Mouse (Mus musculus) MEL (cell line): ENCODE results near the gene Nfx1. TPM values are rescaled to one million over a fixed set of nuclear protein-coding genes. Genes with fewer than 3 reads are reported as not detected.

Experiments used
- DNase-seq: peaks from one replicate; pipeline ENCODE4 v3.0.0; 2011; ENCODE audit warnings: low read depth, low spot score
- H3K27ac ChIP-seq: 2 replicates; pipeline ENCODE4 v1.5.1; 2012; ENCODE audit warnings: low read depth, mild to moderate bottlenecking, control low read depth, low read length, moderate library complexity; ENCODE audit not compliant: control insufficient read depth
- H3K27me3 ChIP-seq, 2 experiments: fragments of 150-350 bp in 1 of 2; sonication (generic) in 1 of 2; 2 replicates each; pipeline ENCODE4 v1.6.1; 2012; ENCODE audit warnings: low read length in 2 of 2, mild to moderate bottlenecking in 2 of 2, improper control_type of control experiment in 1 of 2, moderate library complexity in 1 of 2; ENCODE audit not compliant: insufficient read depth in 2 of 2, control insufficient read depth in 1 of 2
- H3K36me3 ChIP-seq, 2 experiments: 2 replicates each; pipeline ENCODE4 v1.6.1; 2012 to 2014; ENCODE audit warnings: low read length in 2 of 2, improper control_type of control experiment in 1 of 2, inconsistent platforms in 1 of 2, mild to moderate bottlenecking in 1 of 2; ENCODE audit not compliant: insufficient read depth in 2 of 2, control insufficient read depth in 1 of 2
- H3K4me1 ChIP-seq, 2 experiments: fragments of 150-350 bp in 1 of 2; sonication (generic) in 1 of 2; 2 replicates each; pipeline ENCODE4 v1.6.1; 2012; ENCODE audit warnings: low read length in 2 of 2, improper control_type of control experiment in 1 of 2, mild to moderate bottlenecking in 1 of 2; ENCODE audit not compliant: insufficient read depth in 2 of 2, control insufficient read depth in 1 of 2
- H3K4me3 ChIP-seq, 2 experiments: fragments of 150-350 bp in 1 of 2; sonication (generic) in 1 of 2; 2 replicates each; pipeline ENCODE4 v1.5.1; 2012; ENCODE audit warnings: low read depth in 2 of 2, low read length in 2 of 2, mild to moderate bottlenecking in 2 of 2, moderate library complexity in 2 of 2, control low read depth in 1 of 2, improper control_type of control experiment in 1 of 2; ENCODE audit not compliant: control insufficient read depth in 1 of 2, insufficient read depth in 1 of 2
- H3K79me2 ChIP-seq: 2 replicates; pipeline ENCODE4 v1.6.1; 2012; ENCODE audit warnings: mild to moderate bottlenecking, low read length, moderate library complexity; ENCODE audit not compliant: control insufficient read depth, poor library complexity, insufficient read depth
- H3K9ac ChIP-seq: 2 replicates; pipeline ENCODE4 v1.6.1; 2012; ENCODE audit warnings: low read depth, mild to moderate bottlenecking, control low read depth, low read length, moderate library complexity; ENCODE audit not compliant: control insufficient read depth, poor library complexity, severe bottlenecking
- H3K9me3 ChIP-seq: fragments of 150-350 bp; sonication (generic); replicated peaks from 2 replicates; pipeline ENCODE4 v1.6.1; 2012; ENCODE audit warnings: mild to moderate bottlenecking, low read length, improper control_type of control experiment, moderate library complexity; ENCODE audit not compliant: insufficient read depth
- CTCF ChIP-seq, 3 experiments: IDR thresholded peaks in 2 of 3; conservative IDR thresholded peaks in 1 of 3; 2 replicates each; pipeline ENCODE4 v1.5.1; 2011 to 2012; ENCODE audit warnings: low read length in 3 of 3, low read depth in 2 of 3, mild to moderate bottlenecking in 2 of 3, improper control_type of control experiment in 1 of 3, inconsistent platforms in 1 of 3, mixed read lengths in 1 of 3, moderate library complexity in 1 of 3; ENCODE audit not compliant: control insufficient read depth in 1 of 3, insufficient read depth in 1 of 3, poor library complexity in 1 of 3, severe bottlenecking in 1 of 3
- EP300 ChIP-seq, 2 experiments: IDR thresholded peaks; 2 replicates each; pipeline ENCODE4 v1.6.1; 2011; ENCODE audit warnings: improper control_type of control experiment in 2 of 2, low read length in 2 of 2, low read depth in 1 of 2, mild to moderate bottlenecking in 1 of 2
- GATA1 ChIP-seq: IDR thresholded peaks from 2 replicates; pipeline ENCODE4 v1.6.1; 2011; ENCODE audit warnings: low read depth, low read length, improper control_type of control experiment
- HCFC1 ChIP-seq: IDR thresholded peaks from 2 replicates; pipeline ENCODE4 v1.6.1; 2012; ENCODE audit warnings: low read depth, mild to moderate bottlenecking, inconsistent platforms, low read length, improper control_type of control experiment, moderate library complexity
- JUND ChIP-seq: IDR thresholded peaks from 2 replicates; pipeline ENCODE4 v1.6.1; 2011; ENCODE audit warnings: low read depth, mild to moderate bottlenecking, improper control_type of control experiment, low read length
- MYB ChIP-seq: IDR thresholded peaks from 2 replicates; pipeline ENCODE4 v1.6.1; 2011; ENCODE audit warnings: mild to moderate bottlenecking, low read depth, low read length, improper control_type of control experiment
- POLR2AphosphoS5 ChIP-seq: IDR thresholded peaks from 2 replicates; pipeline ENCODE4 v1.6.1; 2012; ENCODE audit warnings: low read depth, borderline replicate concordance, mild to moderate bottlenecking, inconsistent platforms, low read length, moderate library complexity, mixed read lengths
- SIN3A ChIP-seq: IDR thresholded peaks from 2 replicates; pipeline ENCODE4 v1.6.1; 2012; ENCODE audit warnings: low read length, improper control_type of control experiment, inconsistent platforms
- TAL1 ChIP-seq: IDR thresholded peaks from 2 replicates; pipeline ENCODE4 v1.6.1; 2012; ENCODE audit warnings: mild to moderate bottlenecking, inconsistent platforms, low read length, moderate library complexity, mixed read lengths
- TCF12 ChIP-seq: IDR thresholded peaks from 2 replicates; pipeline ENCODE4 v1.6.1; 2014; ENCODE audit warnings: low read depth, mild to moderate bottlenecking, inconsistent platforms, low read length, improper control_type of control experiment, moderate library complexity
- ZMIZ1 ChIP-seq: IDR thresholded peaks from 2 replicates; pipeline ENCODE4 v1.6.1; 2012; ENCODE audit warnings: low read depth, mild to moderate bottlenecking, inconsistent platforms, low read length, improper control_type of control experiment, moderate library complexity
- polyA plus RNA-seq, 2 experiments: library from polyadenylated mRNA; stranded (reverse) in 1 of 2; unstranded in 1 of 2; fragments of >175 nt in 1 of 2; fragments of >200 nt in 1 of 2; gene quantifications; 2 replicates each; pipeline versions ENCODE4 v1.2.1 to v1.2.4; 2012; ENCODE audit warnings: low replicate concordance in 2 of 2, low read depth in 1 of 2; ENCODE audit not compliant: insufficient read length in 2 of 2, insufficient read depth in 1 of 2, missing spikeins in 1 of 2
- total RNA-seq: library from RNA; depleted of rRNA; stranded (reverse); fragments of 300-350 nt; gene quantifications from 2 replicates; pipeline ENCODE4 v1.2.3, GENCODE M21; 2012

The Nfx1 gene
- total and polyA plus RNA-seq, 3 experiments = 54.9 to 72.6 TPM; not detected in 1

DNA sequence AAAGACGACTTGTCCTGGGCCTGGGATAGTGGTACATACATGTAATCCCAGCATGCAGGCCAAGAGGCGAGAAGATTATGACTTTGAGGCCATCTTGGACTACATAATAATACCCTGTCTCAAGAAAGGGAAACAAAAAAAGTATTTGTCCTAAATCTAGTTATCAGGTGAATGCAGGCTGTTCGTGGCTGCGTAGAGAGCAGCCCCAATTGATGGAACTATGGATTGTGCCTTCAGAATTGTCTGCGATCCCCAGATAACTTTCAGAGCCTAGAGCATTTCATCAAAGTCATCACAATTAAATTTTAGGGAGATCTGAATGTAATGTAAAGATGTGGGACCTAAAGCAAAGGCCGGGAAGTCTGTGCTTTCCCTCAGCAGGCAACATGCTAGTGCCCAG lies 25.6 kb downstream of the Nfx1 start:
- Histone ChIP-seq H3K27ac (no peak overlapping the region), H3K27me3 (no peaks in the 10 kb centered on the region), H3K36me3 (peaks cover 4 to 61% of the 10 kb centered on the region in 2 experiments), H3K79me2 (no peaks in the 10 kb centered on the region), H3K4me3 (no peak overlapping the region), H3K4me1 (no peaks in the 10 kb centered on the region; a peak in 1 of 4 replicates), H3K9me3 (no peaks in the 10 kb centered on the region)
- peak; percentile 30 for DNase-seq
- peak; percentile 53; the same call in 1 of the 2 replicates for TF ChIP-seq TCF12
- TF ChIP-seq GATA1 = peak; percentile 21; the same call in 1 of the 2 replicates
- no peak for TF ChIP-seq MYB
- peak; percentile 66 for TF ChIP-seq TAL1
- peak; percentile 15 to 52; a peak in 2 of 4 replicates for TF ChIP-seq EP300 (IDR thresholded peaks at IDR 0.05; ENCODE audit: low read depth in 1 of 2, low read length in 2 of 2)
- TF ChIP-seq, all 39 proteins: peak for 4
- H3K9ac ChIP-seq = no peak overlapping the region

DNA sequence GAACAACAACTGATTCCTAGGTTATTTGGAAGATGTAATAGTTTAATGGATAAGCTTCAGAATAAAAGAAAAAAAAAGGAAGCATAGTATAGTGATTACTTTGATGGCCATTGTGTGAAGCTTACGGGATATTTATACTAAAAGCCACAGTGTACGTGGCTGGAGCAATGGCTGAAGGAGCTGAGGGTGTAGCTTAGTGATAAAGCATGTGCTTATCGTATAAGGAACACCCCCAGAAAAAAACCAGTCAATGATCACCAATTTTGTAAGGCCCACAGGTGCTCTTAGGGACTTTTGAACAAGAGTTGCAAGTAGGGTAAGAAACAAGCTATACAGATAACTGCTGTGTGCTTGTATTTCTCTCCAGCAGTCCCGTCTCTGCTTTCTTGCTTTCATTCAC lies 27.2 kb downstream of the Nfx1 start:
- Histone ChIP-seq H3K9me3 (no peaks in the 10 kb centered on the region), H3K27ac (no peak overlapping the region), H3K4me3 (no peak overlapping the region), H3K79me2 (no peaks in the 10 kb centered on the region), H3K27me3 (no peaks in the 10 kb centered on the region), H3K9ac (no peak overlapping the region), H3K4me1 (no peaks in the 10 kb centered on the region; a peak in 1 of 4 replicates), H3K36me3 (peaks cover 4 to 64% of the 10 kb centered on the region in 2 experiments)
- DNase-seq = no peak
- no peak for TF ChIP-seq CTCF (IDR thresholded peaks at IDR 0.05 in 2 of 3, conservative IDR thresholded peaks at IDR 0.05 in 1 of 3; ENCODE audit: control insufficient read depth in 1 of 3, insufficient read depth in 1 of 3, low read depth in 2 of 3, low read length in 3 of 3, poor library complexity in 1 of 3, severe bottlenecking in 1 of 3)
- no peak for TF ChIP-seq HCFC1
- TF ChIP-seq POLR2AphosphoS5 = no peak
- no peak for TF ChIP-seq JUND

DNA sequence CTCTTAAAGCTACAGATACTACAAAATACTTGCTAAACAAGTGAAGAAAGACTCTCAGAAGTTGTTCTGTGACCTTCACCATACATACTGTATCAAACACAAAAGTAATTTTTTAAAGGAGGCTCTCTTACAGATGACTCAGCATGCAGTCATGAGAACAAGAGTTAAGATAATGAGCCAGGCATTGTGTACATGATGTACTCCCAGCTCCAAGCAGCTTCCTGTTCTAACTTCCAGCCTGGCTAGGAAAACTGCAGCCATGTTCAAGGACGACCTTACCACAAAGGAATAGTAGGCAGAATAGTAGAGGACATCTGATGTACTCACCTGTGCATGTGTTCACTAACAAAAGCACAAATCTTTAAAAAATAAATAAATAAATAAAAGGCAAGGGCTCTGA lies 29.6 kb downstream of the Nfx1 start:
- Histone ChIP-seq H3K27ac (no peak overlapping the region), H3K4me3 (no peak overlapping the region), H3K79me2 (peaks cover 1% of the 10 kb centered on the region; the same call in 1 of the 2 replicates), H3K36me3 (peaks cover 4 to 66% of the 10 kb centered on the region in 2 experiments), H3K27me3 (no peaks in the 10 kb centered on the region), H3K4me1 (no peaks in the 10 kb centered on the region; a peak in 1 of 4 replicates), H3K9me3 (no peaks in the 10 kb centered on the region), H3K9ac (no peak overlapping the region)
- no peak for DNase-seq
- TF ChIP-seq ZMIZ1 = no peak
- TF ChIP-seq SIN3A = no peak
- TF ChIP-seq, all 39 proteins: peak for 0
